Mouse (Mus musculus) embryonic facial prominence, embryonic 12.5 days (tissue): ENCODE data around the gene Chrm5. TPM values are rescaled to one million over a fixed set of nuclear protein-coding genes. Genes with fewer than 3 reads are reported as not detected.

Experiments used
- ATAC-seq: fragments of 200-750 bp; cut with Nextera tagmentation; 2 replicates; pipeline ENCODE4 v1.8.0; 2017; ENCODE audit not compliant: insufficient number of reproducible peaks, insufficient read depth, low FRiP score, low TSS enrichment
- H3K27ac ChIP-seq: fragments of 300-500 bp; sonication (generic); 2 replicates; pipeline ENCODE4 v1.5.1; 2016; ENCODE audit warnings: mild to moderate bottlenecking
- H3K27me3 ChIP-seq: fragments of 300-500 bp; sonication (generic); 2 replicates; pipeline ENCODE4 v1.6.1; 2016; ENCODE audit warnings: mild to moderate bottlenecking, moderate library complexity
- H3K36me3 ChIP-seq: fragments of 300-500 bp; sonication (generic); 2 replicates; pipeline ENCODE4 v1.6.1; 2016; ENCODE audit warnings: mild to moderate bottlenecking
- H3K4me1 ChIP-seq: fragments of 300-500 bp; sonication (generic); 2 replicates; pipeline ENCODE4 v1.6.1; 2016
- H3K4me2 ChIP-seq: fragments of 300-500 bp; sonication (generic); replicated peaks from 2 replicates; pipeline ENCODE4 v1.6.1; 2016; ENCODE audit warnings: mild to moderate bottlenecking, moderate library complexity
- H3K4me3 ChIP-seq: fragments of 300-500 bp; sonication (generic); 2 replicates; pipeline ENCODE4 v1.5.1; 2016; ENCODE audit warnings: mild to moderate bottlenecking
- H3K9ac ChIP-seq: fragments of 300-500 bp; sonication (generic); 2 replicates; pipeline ENCODE4 v1.6.1; 2016; ENCODE audit warnings: mild to moderate bottlenecking, moderate library complexity
- H3K9me3 ChIP-seq: fragments of 300-500 bp; sonication (generic); 2 replicates; pipeline ENCODE4 v1.6.1; 2016; ENCODE audit warnings: mild to moderate bottlenecking, moderate library complexity
- WGBS: fragments of 180-500 bp; shearing (Covaris S2); methylation state at CpG from one replicate; pipeline ENCODE4 v1.1.7; 2016; 5-methylcytosine and 5-hydroxymethylcytosine counted together
- polyA plus RNA-seq: library from polyadenylated mRNA; unstranded; fragments of >200 nt; fragmentation: Nextera tagmentation; extraction: Ambion mirVana; gene quantifications from 2 replicates; pipeline ENCODE4 v1.2.1, GENCODE M21; 2016

The Chrm5 gene
- polyA plus RNA-seq, 1 experiment from 2014 or later: not detected

GRCm38 (mm10) chr2:112497851-112498250 is 17.3 kb upstream of the Chrm5 start:
- H3K27ac ChIP-seq: no peak overlapping the region
- no peaks in the 10 kb centered on the region for H3K36me3 ChIP-seq
- ATAC-seq: no peak
- H3K9ac ChIP-seq: no peak overlapping the region
- H3K9me3 ChIP-seq: no peaks in the 10 kb centered on the region
- peaks cover 4% of the 10 kb centered on the region; the same call in 1 of the 2 replicates for H3K4me1 ChIP-seq
- no peak overlapping the region for H3K4me3 ChIP-seq
- WGBS: 63% methylated on average over 7 of the region's 7 CpGs
- no peak overlapping the region for H3K4me2 ChIP-seq
- no peaks in the 10 kb centered on the region for H3K27me3 ChIP-seq

- Histone ChIP-seq H3K9me3 (no peaks in the 10 kb centered on the region), H3K27me3 (no peaks in the 10 kb centered on the region), H3K4me2 (peak overlapping the region; percentile 73), H3K27ac (peak overlapping the region; percentile 99), H3K9ac (peak overlapping the region; percentile 97), H3K36me3 (no peaks in the 10 kb centered on the region), H3K4me1 (peaks cover 6% of the 10 kb centered on the region; the same call in 1 of the 2 replicates), H3K4me3 (peak overlapping the region; percentile 64)
- 42% methylated on average over 11 of the region's 11 CpGs for WGBS
- ATAC-seq: no peak
Measured at GRCm38 (mm10) chr2:112493539-112494260, 13.1 kb upstream of the Chrm5 start.

GRCm38 (mm10) chr2:112492856-112493538 is 12.4 kb upstream of the Chrm5 start, which contains the start of gene Aven:
Gene Aven, plus strand, starts transcription at chr2:112492964.
- ATAC-seq: peak; percentile 93
- Histone ChIP-seq H3K27ac (peak within 1 kb of the TSS; percentile 99), H3K4me3 (peak within 1 kb of the TSS; percentile 64), H3K4me2 (peak within 1 kb of the TSS; percentile 73), H3K4me1 (peaks cover 6% of the 10 kb centered on the region; the same call in 1 of the 2 replicates), H3K27me3 (no peaks in the 10 kb centered on the region), H3K9me3 (no peaks in the 10 kb centered on the region), H3K36me3 (no peaks in the 10 kb centered on the region), H3K9ac (peak within 1 kb of the TSS; percentile 97)
- WGBS: 1% methylated on average over 83 of the region's 87 CpGs

GRCm38 (mm10) chr2:112492431-112492855 is 11.9 kb upstream of the Chrm5 start:
- no peaks in the 10 kb centered on the region for H3K36me3 ChIP-seq
- peak overlapping the region; percentile 99 for H3K27ac ChIP-seq
- no peaks in the 10 kb centered on the region for H3K27me3 ChIP-seq
- H3K4me3 ChIP-seq: peak overlapping the region; percentile 64
- WGBS: 4% methylated on average over 9 of the region's 9 CpGs
- ATAC-seq: no peak
- H3K4me1 ChIP-seq: peaks cover 6% of the 10 kb centered on the region; the same call in 1 of the 2 replicates
- H3K4me2 ChIP-seq: peak overlapping the region; percentile 73
- peak overlapping the region; percentile 97 for H3K9ac ChIP-seq
- no peaks in the 10 kb centered on the region for H3K9me3 ChIP-seq

GRCm38 (mm10) chr2:112491629-112492028 is 11.1 kb upstream of the Chrm5 start:
- ATAC-seq: no peak
- H3K27ac ChIP-seq: no peak overlapping the region
- no peak overlapping the region for H3K4me3 ChIP-seq
- H3K9ac ChIP-seq: no peak overlapping the region
- peaks cover 6% of the 10 kb centered on the region; the same call in 1 of the 2 replicates for H3K4me1 ChIP-seq
- 64% methylated on average over 5 of the region's 5 CpGs for WGBS
- no peak overlapping the region for H3K4me2 ChIP-seq
- no peaks in the 10 kb centered on the region for H3K36me3 ChIP-seq
- no peaks in the 10 kb centered on the region for H3K27me3 ChIP-seq
- no peaks in the 10 kb centered on the region for H3K9me3 ChIP-seq

- Histone ChIP-seq H3K4me3 (no peak overlapping the region), H3K4me1 (peaks cover 6% of the 10 kb centered on the region; the same call in 1 of the 2 replicates), H3K9me3 (no peaks in the 10 kb centered on the region), H3K9ac (no peak overlapping the region), H3K4me2 (no peak overlapping the region), H3K36me3 (no peaks in the 10 kb centered on the region), H3K27me3 (no peaks in the 10 kb centered on the region), H3K27ac (no peak overlapping the region)
- no peak for ATAC-seq
- 64% methylated on average over 11 of the region's 11 CpGs for WGBS
Measured at GRCm38 (mm10) chr2:112490483-112491196, 10.1 kb upstream of the Chrm5 start.

GRCm38 (mm10) chr2:112484886-112485285 is 4.3 kb upstream of the Chrm5 start:
- Histone ChIP-seq H3K9me3 (no peaks in the 10 kb centered on the region), H3K36me3 (no peaks in the 10 kb centered on the region), H3K4me3 (no peak overlapping the region), H3K4me2 (no peak overlapping the region), H3K9ac (no peak overlapping the region), H3K27me3 (no peaks in the 10 kb centered on the region), H3K4me1 (no peaks in the 10 kb centered on the region), H3K27ac (no peak overlapping the region)
- no peak for ATAC-seq
- 60% methylated on average over 2 of the region's 2 CpGs for WGBS

- Histone ChIP-seq H3K9me3 (no peaks in the 10 kb centered on the region), H3K9ac (no peak overlapping the region), H3K4me1 (no peaks in the 10 kb centered on the region), H3K36me3 (no peaks in the 10 kb centered on the region), H3K27ac (no peak overlapping the region), H3K27me3 (no peaks in the 10 kb centered on the region), H3K4me3 (no peak overlapping the region), H3K4me2 (no peak overlapping the region)
- ATAC-seq: no peak
- 76% methylated on average over 2 of the region's 2 CpGs for WGBS
Measured at GRCm38 (mm10) chr2:112483334-112483651, 2.7 kb upstream of the Chrm5 start.

- Histone ChIP-seq H3K9ac (no peak overlapping the region), H3K27me3 (no peaks in the 10 kb centered on the region), H3K4me2 (no peak overlapping the region), H3K36me3 (no peaks in the 10 kb centered on the region), H3K4me1 (no peaks in the 10 kb centered on the region), H3K4me3 (no peak overlapping the region), H3K9me3 (no peaks in the 10 kb centered on the region), H3K27ac (no peak overlapping the region)
- 82% methylated on average over 5 of the region's 5 CpGs for WGBS
- no peak for ATAC-seq
Measured at GRCm38 (mm10) chr2:112482533-112483333, 2.2 kb upstream of the Chrm5 start.

GRCm38 (mm10) chr2:112481564-112481963 is 995 bp upstream of the Chrm5 start:
- ATAC-seq: no peak; the same call in 1 of the 2 replicates
- 0% methylated on average over 2 of the region's 2 CpGs for WGBS
- no peaks in the 10 kb centered on the region for H3K36me3 ChIP-seq

GRCm38 (mm10) chr2:112476554-112476953 is 4.0 kb downstream of the Chrm5 start:
- H3K27me3 ChIP-seq: no peaks in the 10 kb centered on the region
- peak; percentile 35; the same call in 1 of the 2 replicates for ATAC-seq
- no peak overlapping the region for H3K4me3 ChIP-seq
- H3K4me2 ChIP-seq: no peak overlapping the region
- 68% methylated on average over 6 of the region's 6 CpGs for WGBS
- H3K9ac ChIP-seq: no peak overlapping the region
- no peak overlapping the region for H3K27ac ChIP-seq
- no peaks in the 10 kb centered on the region for H3K9me3 ChIP-seq
- H3K36me3 ChIP-seq: no peaks in the 10 kb centered on the region
- no peaks in the 10 kb centered on the region for H3K4me1 ChIP-seq

More at GRCm38 (mm10) chr2:112481564-112481963, 995 bp upstream of the Chrm5 start:
- H3K9ac ChIP-seq: no peak overlapping the region
- H3K27ac ChIP-seq: no peak overlapping the region
- no peaks in the 10 kb centered on the region for H3K4me1 ChIP-seq
- no peaks in the 10 kb centered on the region for H3K9me3 ChIP-seq
- no peak overlapping the region for H3K4me3 ChIP-seq
- H3K27me3 ChIP-seq: no peaks in the 10 kb centered on the region
- no peak overlapping the region for H3K4me2 ChIP-seq
